Mouse (Mus musculus): ENCODE data around the gene Kcnj16.
A peak's percentile ranks its signal among the peaks of the same experiment; 100 is the strongest.

Gene Kcnj16

DNA sequence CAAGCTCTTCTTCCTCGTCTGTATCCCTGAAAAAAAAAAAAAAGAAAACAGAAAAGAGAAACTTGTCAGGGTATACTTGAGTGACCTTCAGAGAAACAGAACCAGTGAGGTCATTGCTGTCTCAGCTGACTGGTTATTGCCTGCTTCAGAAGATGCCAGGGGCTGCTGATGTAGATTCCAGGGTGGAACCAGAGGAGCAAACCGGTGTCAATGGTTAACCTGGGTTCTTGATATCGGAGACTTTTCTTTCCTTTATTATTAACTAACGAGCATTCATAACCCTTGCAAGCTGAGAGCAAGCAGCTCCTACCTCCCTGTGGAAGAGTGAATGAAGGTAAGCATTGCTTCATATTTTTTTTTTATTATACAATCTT is at the start of gene Kcnj16:
Gene Kcnj16, plus strand, starts transcription at position 272 of the 374 bp plus-strand sequence.
- no peak for DNase-seq

DNA sequence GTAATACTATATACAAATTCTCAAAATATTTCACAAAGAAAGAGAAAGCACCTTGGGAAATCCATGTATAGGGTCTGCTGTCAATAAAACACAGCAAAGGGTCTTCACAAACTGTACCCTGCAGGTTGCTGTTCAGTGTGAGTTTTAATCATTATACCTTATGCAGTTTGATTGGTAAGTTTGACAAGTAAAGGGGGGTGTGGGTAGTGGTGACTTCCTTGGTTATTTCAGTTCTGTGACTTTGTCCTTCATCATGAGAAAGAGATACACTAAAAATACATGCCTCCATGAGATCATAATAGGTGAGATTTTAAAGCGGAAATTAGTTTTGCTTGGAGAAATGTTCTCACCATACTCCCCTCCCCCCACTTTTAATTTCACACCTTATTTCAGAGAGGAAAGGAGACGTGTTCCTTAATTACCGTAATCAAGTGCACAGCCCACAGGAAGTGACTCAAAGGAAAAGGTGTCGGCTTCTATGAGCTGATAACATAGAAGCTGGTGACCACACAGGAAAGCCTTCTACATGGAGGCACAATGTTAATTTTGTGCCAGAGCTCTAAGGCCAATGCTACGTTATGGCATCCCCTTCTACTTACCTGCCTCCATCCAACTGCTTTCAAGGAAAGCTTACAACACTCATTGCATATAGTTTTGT is 48.9 kb upstream of the Kcnj16 start:
- DNase-seq: no peak

DNA sequence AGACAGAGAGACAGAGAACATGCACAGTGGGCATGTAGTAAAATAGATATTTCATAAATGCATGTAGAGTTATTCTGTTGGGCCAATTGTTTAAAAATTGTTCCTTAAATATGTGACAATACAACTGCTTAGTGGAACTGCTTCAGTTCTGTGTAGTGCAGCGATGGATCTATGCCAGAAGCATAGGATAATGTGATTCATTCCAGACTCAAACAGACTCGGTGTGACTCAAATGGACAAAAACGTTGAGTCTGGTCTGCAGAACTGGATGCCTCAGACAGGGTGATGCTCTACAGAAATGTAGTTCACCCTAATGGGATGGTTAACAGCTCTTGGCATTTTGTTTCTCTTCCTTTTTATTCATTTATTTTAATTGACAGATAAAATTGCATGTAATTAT is 32.1 kb upstream of the Kcnj16 start:
- DNase-seq: no peak

DNA sequence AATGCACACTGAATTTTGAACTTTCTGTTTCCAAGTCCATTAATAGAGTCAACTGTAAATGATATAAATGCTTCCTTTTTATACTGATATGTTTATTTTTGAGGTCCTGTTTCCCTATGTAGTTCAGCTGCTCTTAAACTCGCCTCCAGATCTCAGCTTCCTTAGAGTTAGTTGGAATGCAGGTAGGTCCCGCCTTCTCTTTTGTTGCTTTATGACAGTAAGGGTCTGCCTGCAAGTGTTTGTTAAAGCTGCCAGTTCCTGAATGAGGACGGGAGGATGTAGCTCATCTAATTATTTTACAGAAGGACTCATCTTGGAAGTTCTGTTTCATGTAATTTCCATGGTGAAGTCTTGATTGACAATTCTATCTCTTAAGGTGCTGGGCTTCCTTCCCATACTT is 25.6 kb upstream of the Kcnj16 start:
- no peak for DNase-seq

DNA sequence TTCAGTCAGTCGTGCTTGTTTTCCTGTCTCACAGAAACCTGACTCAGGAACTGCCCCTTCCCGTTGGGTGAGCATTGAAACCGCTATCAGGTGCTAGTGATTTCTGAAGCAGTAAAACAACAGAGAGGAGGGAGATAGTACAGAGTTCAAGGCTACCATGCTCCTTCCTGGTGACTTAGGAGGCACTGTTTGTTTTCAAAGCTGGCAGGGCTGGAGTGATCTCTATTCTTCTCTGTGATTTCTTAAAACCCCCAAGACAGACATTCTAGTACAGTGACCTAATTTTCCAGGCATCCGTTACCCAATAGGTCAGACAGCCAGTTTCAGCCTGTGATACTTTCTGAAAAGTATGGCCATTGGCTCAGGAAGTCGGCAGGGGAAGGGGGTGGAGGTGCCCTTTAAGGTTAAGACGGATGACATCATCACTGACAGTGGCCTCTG is 25.1 kb upstream of the Kcnj16 start:
- peak; percentile 2 for DNase-seq

DNA sequence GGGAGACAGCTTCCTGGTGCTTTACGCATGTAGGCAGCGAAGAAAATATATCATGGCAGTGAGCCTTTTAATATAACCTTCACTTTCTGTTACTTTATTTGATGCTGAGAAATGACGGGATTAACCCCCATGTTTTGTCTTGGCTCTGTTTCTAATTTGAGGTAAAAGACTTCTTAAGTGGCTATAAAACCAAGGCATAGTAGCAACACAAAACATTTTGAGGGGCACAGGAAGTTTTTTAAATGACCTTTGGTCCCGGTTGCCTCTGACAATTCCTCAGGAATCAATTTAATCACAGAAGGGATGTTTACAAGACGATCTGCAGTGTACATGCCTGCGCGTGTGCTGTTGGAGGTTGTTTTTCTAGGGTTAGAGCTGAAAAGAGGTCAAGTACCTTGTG is 11.2 kb upstream of the Kcnj16 start:
- DNase-seq: no peak

DNA sequence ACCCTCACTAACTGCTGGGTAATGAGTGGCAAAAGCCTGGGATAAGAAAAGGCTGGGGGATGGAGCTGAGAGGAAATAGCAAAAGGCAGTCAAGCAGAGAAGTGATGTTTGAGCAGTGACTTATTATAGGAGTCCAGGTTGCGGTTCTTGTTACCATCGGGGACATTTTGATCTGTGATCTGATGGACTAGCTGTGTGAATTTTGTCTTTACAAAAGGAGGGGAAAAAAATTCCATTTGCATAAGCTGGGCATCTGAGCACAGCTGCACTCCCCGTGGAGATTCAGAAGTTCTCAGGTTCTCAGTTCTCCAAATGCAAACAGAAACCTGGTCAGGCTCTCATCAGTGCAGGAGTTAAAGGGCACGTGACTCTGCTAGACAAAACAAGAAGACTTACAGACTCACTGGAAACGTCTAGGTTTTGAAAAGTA is 6.2 kb upstream of the Kcnj16 start:
- no peak for DNase-seq

DNA sequence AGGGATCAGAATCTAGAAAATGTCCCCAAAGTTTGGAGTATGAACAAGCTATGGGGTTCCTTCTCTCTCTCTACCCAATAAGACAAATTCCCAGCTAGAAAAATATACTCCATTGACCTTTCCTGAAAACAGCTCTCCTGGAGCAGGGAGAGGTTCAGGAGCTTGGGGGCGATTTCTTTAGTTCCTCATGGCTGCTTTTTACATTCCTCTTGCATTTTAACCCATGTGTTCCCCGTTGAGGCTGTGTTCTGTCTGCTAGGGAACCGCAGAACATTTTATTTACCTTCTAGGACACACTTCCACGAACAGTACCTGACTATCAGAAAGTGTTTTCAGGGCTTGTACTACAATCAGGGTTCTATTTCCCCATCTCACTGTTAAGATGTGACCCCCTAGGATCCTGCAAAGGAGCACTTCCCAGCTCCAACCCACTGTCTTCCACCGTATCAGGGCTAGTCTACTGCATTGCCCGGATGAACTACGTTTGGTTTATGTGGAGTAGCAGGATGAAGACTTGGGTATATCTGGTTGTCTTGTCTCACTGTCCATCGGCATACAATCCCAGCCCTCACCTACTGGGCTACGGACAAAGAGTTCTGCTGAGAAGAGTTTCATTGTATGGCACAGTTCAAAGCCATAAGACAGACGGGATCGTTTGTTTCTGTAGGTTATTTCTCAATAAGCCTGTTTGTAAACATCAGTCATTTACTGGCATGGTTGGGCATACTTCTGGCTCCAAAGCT is 643 bp upstream of the Kcnj16 start:
- no peak for DNase-seq

DNA sequence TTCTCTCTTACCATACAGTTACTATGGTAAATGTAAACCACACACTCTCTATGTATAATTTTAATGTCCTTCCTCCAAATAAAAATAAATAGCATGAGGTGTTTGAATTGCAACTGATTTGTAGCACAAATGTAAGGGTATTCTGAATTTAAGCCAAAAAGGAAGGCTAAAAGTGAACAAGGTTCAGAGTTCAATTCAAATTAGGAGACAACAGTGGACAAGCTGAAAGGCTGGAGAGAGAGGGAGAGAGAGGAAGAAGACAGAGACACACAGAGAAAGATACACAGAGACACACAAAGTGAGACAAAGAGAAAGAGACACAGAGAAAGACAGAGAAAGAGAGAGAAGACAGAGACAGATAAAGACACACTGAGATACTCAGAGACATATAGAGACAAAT is 1.1 kb downstream of the Kcnj16 start:
- no peak for DNase-seq

DNA sequence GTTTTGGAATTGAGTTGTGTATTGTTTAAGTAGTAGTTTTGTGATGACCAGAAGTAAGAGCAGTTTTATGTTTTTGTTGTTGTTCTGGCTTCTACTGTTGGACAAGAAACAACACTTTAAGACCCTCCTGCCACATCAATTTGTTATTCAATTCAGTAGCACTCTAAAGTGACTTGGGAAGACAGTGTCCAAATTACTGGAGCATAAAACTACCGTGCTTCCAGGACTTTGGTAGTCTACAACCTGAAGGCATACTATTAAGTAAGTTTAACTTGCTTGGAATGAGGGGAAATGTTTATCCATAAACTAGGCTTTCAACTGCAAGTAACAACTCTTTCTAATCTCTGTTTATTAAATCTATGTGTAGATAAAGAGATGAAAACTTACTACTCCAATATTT is 17.7 kb downstream of the Kcnj16 start:
- no peak for DNase-seq

DNA sequence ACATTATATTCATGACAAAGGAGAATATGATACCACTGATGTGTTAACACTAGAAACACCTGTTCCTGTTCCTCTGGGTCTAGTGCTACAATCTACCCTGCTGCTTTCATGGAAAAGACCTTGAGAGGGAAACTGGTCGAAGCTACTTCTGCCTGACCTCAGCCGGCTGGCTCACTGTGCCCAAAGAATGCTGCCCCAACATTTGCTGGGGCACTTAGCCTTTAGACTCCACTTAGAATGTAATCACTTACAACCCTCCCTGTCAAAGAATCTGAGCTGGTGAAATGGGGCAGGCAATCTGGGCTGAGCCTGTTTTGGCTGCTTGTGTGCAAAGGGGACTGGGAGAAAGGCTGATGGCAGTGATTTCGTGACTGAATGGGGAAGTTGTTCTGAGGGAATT is 18.1 kb downstream of the Kcnj16 start:
- no peak for DNase-seq

DNA sequence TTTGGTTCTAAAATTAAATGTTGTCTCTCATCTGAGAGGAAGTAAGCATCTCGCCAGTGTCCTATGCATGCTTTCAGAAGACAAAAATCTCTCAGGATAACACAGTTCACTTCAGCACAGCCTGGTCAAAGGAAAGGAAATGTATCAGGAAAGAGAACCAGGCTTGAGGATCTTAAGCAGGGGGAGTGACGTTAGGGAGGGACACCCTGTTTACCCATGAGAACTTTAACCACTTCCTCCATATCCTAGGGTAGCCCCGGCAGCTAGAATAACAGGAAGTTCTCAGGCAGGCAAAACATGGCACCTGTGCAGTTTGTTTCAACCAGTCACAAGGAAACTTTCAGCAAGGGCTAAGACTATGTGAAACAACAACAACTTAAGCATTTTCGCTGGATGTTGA is 25.8 kb downstream of the Kcnj16 start:
- DNase-seq: peak; percentile 71

DNA sequence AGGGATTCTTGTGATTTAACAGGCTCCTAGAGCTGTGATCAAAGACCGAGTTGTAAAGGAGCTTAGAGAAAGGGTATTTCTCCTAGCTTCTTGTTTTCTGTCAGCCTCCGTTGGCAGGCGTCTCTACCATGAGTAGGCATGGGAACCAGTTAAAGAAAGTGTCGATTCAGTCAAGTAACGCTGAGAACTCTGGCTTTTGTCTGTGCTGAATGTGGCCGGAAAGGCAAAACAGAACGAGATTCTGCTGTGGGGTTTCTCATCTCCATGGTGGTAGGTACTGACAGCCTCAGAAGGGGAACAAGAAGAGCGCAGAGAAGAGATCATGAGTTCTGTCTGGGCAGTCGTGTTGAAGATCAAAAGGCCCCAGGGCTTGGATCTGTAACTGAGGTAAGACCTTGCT is 29.4 kb downstream of the Kcnj16 start:
- DNase-seq: no peak

DNA sequence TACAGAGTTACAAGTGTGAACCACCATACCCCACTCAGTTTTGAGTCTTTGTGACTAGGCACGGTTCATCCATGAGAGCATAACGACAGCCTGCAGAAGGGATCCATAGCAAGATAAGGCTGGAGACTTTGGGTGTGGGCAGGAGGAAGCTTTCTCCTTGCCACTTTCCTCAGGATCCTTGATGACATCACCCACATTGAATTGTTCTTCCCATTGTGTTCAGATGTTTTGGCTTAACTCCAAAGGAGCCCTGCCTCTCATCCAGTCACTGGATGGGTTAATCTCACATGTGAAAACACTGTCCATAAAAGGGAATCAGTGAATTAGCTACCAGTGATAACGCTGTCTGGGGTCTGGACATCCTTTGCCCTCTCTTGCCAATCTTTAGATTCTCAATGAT is 37.3 kb downstream of the Kcnj16 start:
- DNase-seq: no peak

DNA sequence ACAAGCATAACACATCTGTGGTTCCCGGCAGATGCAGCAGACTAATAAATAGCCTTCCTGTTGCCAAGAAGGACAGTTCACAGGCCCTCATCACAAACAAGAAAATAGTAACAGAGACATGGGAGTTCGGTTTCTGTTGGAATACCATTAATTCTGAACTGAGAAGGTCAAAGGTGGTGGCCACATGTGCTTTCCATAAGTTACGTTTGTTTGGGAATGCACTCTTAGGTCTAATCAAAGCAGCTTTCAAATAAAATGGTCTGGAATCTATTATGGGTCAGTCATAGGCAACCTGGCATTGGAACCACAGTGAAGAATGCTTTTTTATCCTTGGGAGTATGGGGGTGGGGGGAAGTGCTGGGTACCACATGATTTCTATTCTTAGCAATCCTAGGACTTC is 41.6 kb downstream of the Kcnj16 start:
- DNase-seq: no peak

DNA sequence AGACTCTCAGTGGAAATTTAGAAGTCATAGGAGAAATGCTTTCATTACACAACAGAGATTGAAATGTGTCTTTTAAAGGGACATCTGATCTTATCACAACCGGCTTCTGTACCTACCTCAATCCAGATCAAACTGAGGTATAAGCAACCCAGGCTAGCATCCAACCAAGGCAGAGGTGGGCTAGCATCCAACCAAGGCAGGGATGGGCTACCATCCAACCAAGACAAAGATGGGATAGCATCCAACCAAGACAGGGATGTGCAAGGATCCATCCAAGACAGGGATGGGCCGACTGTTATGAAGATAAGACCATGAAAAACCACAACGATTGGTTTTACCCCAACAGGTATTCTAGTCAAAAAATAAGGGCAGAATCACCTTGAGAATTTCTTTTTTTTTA is 48.4 kb downstream of the Kcnj16 start:
- no peak for DNase-seq

DNA sequence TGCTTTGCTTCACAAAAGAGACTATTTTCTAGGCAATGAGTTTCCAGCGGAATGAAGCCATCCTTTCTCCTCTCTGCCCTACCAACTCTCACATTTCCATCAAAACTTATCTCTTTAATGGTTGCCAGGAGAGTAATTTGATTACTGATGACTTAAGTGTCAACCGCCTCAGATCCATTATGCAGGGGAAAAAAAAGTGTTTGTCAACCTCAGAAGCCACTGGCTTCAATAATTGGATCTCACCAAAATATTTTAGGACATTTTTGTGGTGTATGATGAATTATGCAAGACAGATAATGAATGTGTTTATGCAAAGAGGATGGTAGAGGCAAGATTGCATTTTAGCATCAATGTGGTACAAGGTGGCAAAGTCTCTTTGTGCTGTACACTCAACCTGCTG is 52.4 kb downstream of the Kcnj16 start:
- no peak for DNase-seq

DNA sequence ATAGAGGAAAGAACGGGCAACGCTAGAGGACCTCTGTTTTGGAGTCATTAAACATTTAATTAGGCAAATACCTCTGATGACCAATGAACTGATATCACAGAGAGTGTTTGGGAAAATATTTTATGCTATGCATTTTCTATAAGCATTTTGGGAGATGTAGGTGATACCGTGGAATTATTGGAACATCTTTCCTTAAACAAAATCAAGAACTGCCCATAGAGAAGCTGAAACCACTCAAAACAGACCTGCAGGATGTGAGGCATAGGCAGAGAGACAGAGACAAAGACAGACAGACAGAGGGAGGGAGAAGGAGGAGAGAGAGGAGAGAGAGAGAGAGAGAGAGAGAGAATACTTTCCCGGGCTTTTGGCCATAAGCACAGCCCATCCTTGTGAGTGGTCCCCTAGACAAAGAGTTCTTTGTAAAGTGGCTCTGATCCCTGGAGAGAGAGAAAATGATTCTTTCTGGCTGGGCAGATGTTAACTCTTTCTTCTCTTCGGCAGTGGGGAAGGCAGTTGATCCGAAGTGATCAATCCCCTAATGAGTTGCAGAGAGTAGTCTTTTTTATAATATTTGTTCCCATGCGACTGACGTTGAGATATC is 54.9 kb downstream of the Kcnj16 start:
- no peak for DNase-seq

DNA sequence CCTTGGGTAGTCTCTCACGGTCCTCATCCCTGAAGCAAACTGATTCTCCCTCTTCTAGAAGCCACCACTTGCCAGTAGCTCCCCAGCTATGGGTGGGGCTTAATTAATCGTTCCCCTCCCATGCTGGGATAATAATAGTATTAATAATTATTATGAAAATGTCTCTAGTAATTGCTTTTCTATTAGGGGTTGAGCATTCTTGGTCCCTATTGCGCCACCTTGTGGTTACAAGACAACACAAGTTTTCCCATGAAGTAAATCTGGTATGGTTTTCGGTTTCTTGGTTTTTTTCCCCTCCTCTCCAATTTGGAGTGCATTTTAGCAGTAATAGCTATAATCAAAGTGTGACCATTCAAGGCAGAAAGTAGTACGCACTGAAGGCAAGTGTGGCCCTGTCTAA is 74.3 kb downstream of the Kcnj16 start:
- peak; percentile 60 for DNase-seq

DNA sequence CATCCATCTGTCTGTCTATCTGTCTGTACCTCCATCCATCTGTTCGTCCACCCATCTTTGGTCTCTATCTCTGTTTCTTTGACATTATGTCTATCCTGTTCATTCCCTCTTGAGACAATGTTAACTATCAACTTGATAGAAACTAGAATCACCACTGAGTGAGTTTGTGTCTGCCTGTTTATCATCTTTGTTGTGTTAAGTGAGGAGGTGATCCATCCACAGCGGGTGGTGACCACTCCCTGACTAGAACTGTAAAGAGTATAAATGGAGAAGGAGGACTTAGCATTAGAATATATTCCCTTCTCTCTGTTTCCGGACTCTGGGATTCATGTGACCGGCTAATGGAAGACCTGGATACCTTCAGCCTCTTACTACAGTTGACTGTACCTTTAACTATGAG is 75.5 kb downstream of the Kcnj16 start:
- DNase-seq: no peak

DNA sequence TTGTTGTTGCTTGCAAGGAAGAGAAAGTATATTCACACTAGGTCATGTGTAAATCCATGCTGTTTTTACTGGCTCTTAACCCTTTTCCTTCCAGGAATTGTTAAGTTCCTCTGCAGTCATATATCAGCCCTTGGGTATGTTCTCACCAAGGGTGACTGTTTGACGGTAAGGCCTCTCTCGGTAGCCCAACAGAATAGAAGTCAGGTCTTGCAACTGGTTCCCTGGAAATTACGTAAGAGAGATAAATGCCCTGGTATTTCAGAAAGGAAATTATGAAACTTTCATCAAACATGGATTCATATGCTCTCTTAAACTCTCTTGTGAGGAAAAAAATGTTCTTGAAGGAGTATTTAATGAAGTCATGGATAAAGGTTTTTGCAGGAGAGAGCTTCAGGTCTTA is 86.4 kb downstream of the Kcnj16 start:
- no peak for DNase-seq

DNA sequence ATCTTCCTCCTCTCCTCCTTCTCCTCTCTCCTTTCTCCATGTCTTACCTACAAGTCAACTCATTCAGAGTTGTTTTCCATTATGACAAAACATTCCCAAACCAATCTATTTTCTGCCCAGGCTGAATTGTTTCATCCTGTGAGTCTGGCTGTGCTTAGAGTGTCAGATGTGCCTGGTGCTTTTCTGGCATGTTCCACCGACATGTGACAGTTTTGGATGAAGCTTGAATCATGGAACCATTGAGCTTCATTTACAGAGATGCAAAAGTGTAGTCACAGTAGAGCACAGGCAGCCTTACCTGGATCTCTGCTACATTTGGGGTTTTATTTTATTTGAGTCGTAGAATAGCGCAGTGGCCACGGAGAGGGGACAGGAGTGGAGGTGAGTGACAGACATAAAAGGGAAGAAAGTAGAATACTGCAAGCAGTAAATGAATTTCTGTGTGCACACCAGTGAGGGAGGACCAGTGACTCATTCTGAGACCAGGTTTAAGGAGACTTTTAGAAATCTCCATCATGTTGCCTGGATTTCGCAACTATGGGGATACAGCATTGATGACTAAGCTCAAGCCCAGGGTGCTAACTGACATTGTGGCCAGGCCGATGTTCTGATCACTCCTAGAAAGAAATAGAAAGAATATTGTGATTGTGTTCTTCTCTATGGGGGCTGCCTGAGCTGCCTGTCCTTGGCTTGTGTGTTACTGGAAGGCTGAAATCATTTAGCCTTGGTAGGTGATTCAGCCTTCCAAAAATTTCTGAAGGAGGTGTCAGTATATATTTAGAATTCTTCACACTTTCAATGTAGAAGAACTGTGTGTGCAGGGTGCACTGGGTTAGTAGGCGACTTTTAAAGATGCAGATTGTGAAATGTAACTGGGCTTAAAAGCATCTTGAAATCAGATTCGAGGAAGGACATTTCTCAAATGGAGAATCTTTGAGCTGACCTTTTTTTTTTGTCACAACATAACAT is 87.3 kb downstream of the Kcnj16 start:
- DNase-seq: no peak

DNA sequence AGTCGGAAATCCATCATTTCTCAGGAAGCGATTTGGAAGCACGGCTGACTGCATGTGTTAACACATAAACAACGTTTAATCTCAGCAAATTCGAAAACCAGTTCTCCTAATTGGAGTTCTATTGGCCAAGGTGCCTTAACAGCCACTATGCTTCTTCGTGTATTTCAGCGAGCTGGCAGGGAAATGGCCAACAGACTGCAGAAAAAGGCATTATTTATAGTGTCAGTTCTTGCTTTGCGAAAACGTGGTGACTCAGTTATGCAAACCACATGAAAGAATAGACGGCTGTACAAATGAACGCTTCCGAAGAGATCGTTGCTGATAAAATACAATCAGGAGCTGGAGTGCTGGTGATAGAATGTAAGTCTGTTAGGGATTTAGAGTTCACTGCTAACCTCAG is 88.2 kb downstream of the Kcnj16 start:
- DNase-seq: no peak
